Mouse (Mus musculus): Measurements from ENCODE around the gene Dnajb4. TPM values are rescaled to one million over a fixed set of nuclear protein-coding genes. Genes with fewer than 3 reads are reported as not detected.
A peak's percentile ranks its signal among the peaks of the same experiment; 100 is the strongest.

Gene Dnajb4
- polyA plus RNA-seq, 1 experiment from 2014 or later, result 25.5 TPM

DNA sequence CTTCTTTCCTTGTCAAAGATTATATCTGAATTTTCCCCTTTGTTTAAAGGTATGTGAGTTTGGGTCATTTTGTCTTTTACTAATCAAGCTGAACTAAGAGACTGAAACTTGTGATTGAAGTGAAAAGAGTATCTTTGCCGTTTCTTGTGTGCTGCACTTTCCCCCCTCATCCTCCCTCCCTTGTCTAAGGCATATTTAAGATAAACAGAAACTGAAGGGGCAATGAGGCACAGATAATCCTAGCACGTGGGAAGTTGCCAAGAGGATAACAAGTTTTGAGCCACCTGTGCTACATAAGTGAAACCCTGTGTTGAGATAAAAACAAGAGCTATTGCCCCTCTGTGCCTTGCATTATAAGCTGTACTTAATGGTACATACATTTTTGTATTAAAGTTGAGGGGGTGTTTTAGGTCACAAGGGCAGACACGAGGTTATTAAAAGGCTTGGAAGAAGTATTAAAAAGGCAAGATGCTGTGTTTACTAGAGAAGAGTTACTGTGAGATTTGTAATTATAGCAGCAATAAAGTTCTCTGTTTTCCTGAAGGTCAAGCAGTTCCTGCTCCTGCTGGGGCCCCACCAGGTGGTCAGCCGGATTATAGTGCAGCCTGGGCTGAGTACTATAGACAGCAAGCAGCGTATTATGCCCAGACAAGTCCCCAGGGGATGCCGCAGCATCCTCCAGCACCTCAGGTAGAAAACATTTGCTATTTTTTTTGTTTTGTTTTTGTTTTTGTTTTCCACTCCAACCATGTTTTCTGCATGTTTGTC is 21.4 kb upstream of the Dnajb4 start:
- H3K4me3 ChIP-seq (replicated peaks), result no peak overlapping the region
- no peaks in the 10 kb centered on the region for H3K27me3 ChIP-seq (replicated peaks)
- H3K9ac ChIP-seq, result no peak overlapping the region
- 0 out of 2 replicates have a peak, but pooled peaks have one; percentile 29 for ATAC-seq
- no peaks in the 10 kb centered on the region for H3K9me3 ChIP-seq
- H3K27ac ChIP-seq, result no peak overlapping the region
- H3K36me3 ChIP-seq, result peaks cover 19% of the 10 kb centered on the region; the same call in 1 of the 2 replicates
- WGBS, result 49% methylated on average over 6 of the region's 6 CpGs
- no peaks in the 10 kb centered on the region for H3K4me1 ChIP-seq (replicated peaks)
- no peak overlapping the region for H3K4me2 ChIP-seq (replicated peaks)

DNA sequence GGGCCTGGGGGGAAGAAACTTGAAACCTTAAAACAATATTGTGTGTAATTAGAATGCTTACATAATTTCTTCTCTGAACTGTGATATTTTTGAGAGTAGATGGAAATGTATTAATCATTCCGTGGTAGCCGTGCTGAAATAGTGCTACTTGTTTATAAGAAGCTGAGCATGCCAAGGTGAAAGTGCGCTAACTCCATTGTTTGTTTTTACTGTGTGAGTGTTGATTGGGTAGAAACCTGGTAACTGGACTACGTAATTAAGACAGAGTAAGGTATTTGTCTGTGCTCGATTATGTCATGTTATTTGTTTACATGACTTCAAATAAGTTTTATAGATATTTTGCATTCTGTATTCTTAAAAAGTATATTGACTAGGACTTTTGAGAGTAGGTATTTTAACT is 19.2 kb upstream of the Dnajb4 start:
- H3K9me3 ChIP-seq, result no peaks in the 10 kb centered on the region
- no peak overlapping the region for H3K27ac ChIP-seq
- peaks cover 28% of the 10 kb centered on the region for H3K36me3 ChIP-seq
- H3K4me3 ChIP-seq (replicated peaks), result no peak overlapping the region
- WGBS, result 79% methylated on average over 5 of the region's 5 CpGs
- ATAC-seq, result no peak
- no peaks in the 10 kb centered on the region for H3K27me3 ChIP-seq (replicated peaks)
- H3K4me2 ChIP-seq (replicated peaks), result no peak overlapping the region
- H3K9ac ChIP-seq, result no peak overlapping the region
- no peaks in the 10 kb centered on the region for H3K4me1 ChIP-seq (replicated peaks)

DNA sequence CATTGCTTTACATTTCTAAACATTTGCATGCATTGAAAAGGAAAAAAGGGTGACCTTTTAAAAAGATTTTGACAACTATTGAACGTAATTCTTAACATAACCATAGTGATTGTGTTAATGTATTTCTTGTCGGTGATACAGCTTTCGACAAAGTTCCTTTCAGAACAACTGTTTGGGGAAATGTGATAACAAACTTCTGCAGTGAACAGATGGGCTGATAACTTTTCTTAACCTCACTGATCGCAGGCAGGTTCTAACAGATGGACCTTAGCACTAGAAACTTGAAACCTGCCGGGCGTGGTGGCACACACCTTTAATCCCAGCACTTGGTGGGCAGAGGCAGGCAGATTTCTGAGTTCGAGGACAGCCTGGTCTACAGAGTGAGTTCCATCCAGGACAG is 18.7 kb upstream of the Dnajb4 start:
- ATAC-seq, result no peak
- H3K9ac ChIP-seq, result no peak overlapping the region
- H3K9me3 ChIP-seq, result no peaks in the 10 kb centered on the region
- H3K27ac ChIP-seq, result no peak overlapping the region
- H3K36me3 ChIP-seq, result peaks cover 32% of the 10 kb centered on the region
- H3K4me1 ChIP-seq (replicated peaks), result no peaks in the 10 kb centered on the region
- 90% methylated on average over 7 of the region's 7 CpGs for whole genome bisulfite sequencing
- no peak overlapping the region for H3K4me2 ChIP-seq (replicated peaks)
- no peaks in the 10 kb centered on the region for H3K27me3 ChIP-seq (replicated peaks)
- no peak overlapping the region for H3K4me3 ChIP-seq (replicated peaks)

GRCm38 (mm10) chr3:152225906-152226305 is 15.8 kb upstream of the Dnajb4 start:
- Histone ChIP-seq H3K4me3 (replicated peaks) (no peak overlapping the region), H3K27me3 (replicated peaks) (no peaks in the 10 kb centered on the region), H3K9ac (no peak overlapping the region), H3K4me2 (replicated peaks) (no peak overlapping the region), H3K9me3 (no peaks in the 10 kb centered on the region), H3K36me3 (peaks cover 47% of the 10 kb centered on the region), H3K4me1 (replicated peaks) (no peaks in the 10 kb centered on the region), H3K27ac (no peak overlapping the region)
- ATAC-seq, result no peak
- 87% methylated on average over 7 of the region's 7 CpGs for WGBS

DNA sequence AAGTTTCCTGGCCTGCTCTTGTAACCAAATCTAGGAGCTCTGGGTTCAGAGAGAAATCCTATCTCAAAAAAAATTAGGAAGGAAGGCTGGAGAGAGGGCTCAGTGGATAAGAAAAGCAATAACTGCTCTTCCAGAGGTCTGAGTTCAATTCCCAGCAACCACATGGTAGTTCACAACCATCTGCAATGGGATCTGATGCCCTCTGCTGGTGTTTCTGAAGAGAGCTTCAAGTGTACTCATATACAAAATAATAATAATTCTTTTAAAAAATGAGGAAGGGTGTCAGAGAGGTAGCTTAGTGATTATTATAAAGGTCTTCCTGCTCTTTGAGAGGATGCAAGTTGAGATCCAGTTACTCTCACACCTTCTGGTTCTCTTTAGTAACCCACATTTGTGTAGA is 14.8 kb upstream of the Dnajb4 start:
- Histone ChIP-seq H3K27me3 (replicated peaks) (no peaks in the 10 kb centered on the region), H3K4me2 (replicated peaks) (no peak overlapping the region), H3K4me3 (replicated peaks) (no peak overlapping the region), H3K36me3 (peaks cover 48% of the 10 kb centered on the region), H3K4me1 (replicated peaks) (no peaks in the 10 kb centered on the region), H3K9me3 (no peaks in the 10 kb centered on the region), H3K9ac (no peak overlapping the region), H3K27ac (no peak overlapping the region)
- ATAC-seq, result no peak

DNA sequence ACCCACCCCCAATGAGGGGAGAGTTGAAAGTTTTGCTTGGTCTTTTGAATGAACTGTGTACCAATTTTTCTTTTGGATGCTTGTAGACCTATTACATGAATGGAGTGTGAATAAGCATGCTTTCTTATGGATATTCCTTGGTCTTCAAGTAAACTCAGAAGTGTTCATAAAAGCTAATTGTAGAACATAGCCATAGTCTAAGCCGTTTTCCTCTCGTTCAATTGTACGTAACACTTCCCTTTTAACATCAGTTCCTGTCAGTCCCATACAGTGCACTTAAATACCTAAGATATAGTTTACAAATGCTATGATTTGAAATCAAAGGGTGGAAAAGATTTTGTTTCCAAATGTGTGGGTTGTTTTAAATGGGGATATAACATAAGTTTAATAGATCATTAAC is 3.3 kb upstream of the Dnajb4 start:
- Histone ChIP-seq H3K36me3 (peaks cover 3% of the 10 kb centered on the region), H3K9me3 (no peaks in the 10 kb centered on the region), H3K27me3 (replicated peaks) (no peaks in the 10 kb centered on the region), H3K4me2 (replicated peaks) (peak overlapping the region; percentile 84), H3K4me3 (replicated peaks) (no peak overlapping the region), H3K9ac (no peak overlapping the region), H3K4me1 (replicated peaks) (peaks cover 15% of the 10 kb centered on the region; the same call in 1 of the 2 replicates), H3K27ac (no peak overlapping the region)
- whole genome bisulfite sequencing, result 40% methylated on average over 3 of the region's 3 CpGs
- no peak for ATAC-seq

DNA sequence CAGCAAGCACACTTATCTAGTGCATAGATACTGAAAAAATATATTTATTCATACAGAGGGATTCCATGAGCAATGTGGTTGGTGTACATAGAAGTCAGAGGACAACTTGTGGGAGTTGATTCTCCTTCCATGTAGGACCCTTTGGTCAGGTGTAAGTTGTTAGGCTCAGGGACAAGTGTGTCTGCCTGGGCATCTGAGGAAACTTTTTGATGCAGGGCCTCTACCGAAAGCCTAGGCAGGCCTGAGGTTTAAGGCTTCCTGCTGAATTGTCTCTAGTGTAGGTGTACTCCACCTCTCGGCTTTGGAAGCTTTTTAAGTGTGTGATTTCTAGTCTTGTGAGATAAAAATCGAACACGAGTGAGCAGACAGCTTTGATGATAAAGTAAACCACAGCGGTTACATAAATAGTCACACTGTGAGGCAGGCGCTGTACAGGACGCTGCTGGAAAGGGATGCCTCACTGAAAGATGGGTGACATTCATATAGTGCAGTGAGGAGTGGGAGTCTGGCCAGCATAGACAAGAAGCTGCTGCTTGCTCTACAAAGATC is 1.7 kb upstream of the Dnajb4 start:
- WGBS, result 6% methylated on average over 7 of the region's 7 CpGs
- H3K4me2 ChIP-seq (replicated peaks), result peak overlapping the region; percentile 84
- H3K9me3 ChIP-seq, result no peaks in the 10 kb centered on the region
- H3K27ac ChIP-seq, result 0 out of 2 replicates have a peak overlapping the region, but pooled peaks have one; percentile 4
- H3K27me3 ChIP-seq (replicated peaks), result no peaks in the 10 kb centered on the region
- peak overlapping the region; percentile 100 for H3K9ac ChIP-seq
- ATAC-seq, result no peak
- H3K4me3 ChIP-seq (replicated peaks), result peak overlapping the region; percentile 96
- no peaks in the 10 kb centered on the region for H3K36me3 ChIP-seq
- H3K4me1 ChIP-seq (replicated peaks), result peaks cover 16% of the 10 kb centered on the region; the same call in 1 of the 2 replicates

- peak overlapping the region; percentile 99 for H3K27ac ChIP-seq
- peak overlapping the region; percentile 100 for H3K9ac ChIP-seq
- H3K27me3 ChIP-seq (replicated peaks), result no peaks in the 10 kb centered on the region
- H3K4me3 ChIP-seq (replicated peaks), result peak overlapping the region; percentile 96
- peaks cover 16% of the 10 kb centered on the region; the same call in 1 of the 2 replicates for H3K4me1 ChIP-seq (replicated peaks)
- ATAC-seq, result peak; percentile 70
- no peaks in the 10 kb centered on the region for H3K36me3 ChIP-seq
- under 1% methylated on average over 64 of the region's 68 CpGs for WGBS
- H3K4me2 ChIP-seq (replicated peaks), result peak overlapping the region; percentile 84
- H3K9me3 ChIP-seq, result no peaks in the 10 kb centered on the region
Measured at GRCm38 (mm10) chr3:152210728-152211391, 758 bp upstream of the Dnajb4 start.

DNA sequence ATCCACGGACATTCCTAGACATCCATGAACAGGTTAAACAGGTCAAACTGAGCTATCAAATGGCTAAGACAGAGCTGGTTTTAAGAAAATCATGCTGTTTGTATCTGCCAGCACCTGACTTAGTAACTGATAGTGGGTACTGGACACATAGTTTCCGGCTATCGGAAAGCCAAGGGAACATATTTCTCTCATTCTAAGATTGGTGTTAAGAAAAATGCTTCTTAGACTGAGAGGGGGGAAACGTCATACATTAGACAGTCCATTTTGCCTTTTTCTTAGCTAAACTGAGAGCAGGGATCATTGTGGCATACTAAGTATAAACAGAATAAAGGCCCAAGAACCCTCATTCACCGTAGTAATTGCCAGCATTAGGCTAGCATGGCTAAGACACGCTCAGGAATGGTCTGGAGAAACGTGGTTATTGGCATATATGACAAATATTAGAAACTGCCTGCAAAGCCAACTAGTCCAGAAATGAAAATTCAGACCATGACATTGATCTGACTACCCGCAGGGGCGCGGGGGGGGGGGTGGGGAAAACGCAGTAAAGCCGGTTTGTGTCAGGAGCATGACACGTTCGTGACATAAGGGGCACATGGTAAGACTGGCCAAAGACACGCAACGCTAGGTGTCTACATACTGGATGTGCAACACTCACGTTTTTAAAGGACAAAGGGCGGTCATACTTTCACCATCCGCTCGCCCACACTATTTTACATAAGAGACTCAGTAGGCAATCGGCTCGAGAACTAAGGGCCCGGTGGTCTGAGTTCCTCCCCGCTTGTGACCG is 730 bp downstream of the Dnajb4 start:
- Histone ChIP-seq H3K4me3 (replicated peaks) (peak overlapping the region; percentile 96), H3K27me3 (replicated peaks) (no peaks in the 10 kb centered on the region), H3K4me2 (replicated peaks) (peak overlapping the region; percentile 57), H3K4me1 (replicated peaks) (peaks cover 16% of the 10 kb centered on the region; the same call in 1 of the 2 replicates), H3K9me3 (no peaks in the 10 kb centered on the region), H3K27ac (peak overlapping the region; percentile 99), H3K9ac (peak overlapping the region; percentile 96), H3K36me3 (no peaks in the 10 kb centered on the region)
- 3% methylated on average over 25 of the region's 25 CpGs for WGBS
- peak; percentile 29 for ATAC-seq

GRCm38 (mm10) chr3:152208096-152208885 is 1.8 kb downstream of the Dnajb4 start:
- Histone ChIP-seq H3K4me2 (replicated peaks) (no peak overlapping the region), H3K9ac (no peak overlapping the region), H3K27me3 (replicated peaks) (no peaks in the 10 kb centered on the region), H3K4me3 (replicated peaks) (no peak overlapping the region), H3K9me3 (no peaks in the 10 kb centered on the region), H3K4me1 (replicated peaks) (peaks cover 16% of the 10 kb centered on the region; the same call in 1 of the 2 replicates), H3K27ac (no peak overlapping the region), H3K36me3 (no peaks in the 10 kb centered on the region)
- 79% methylated on average over 7 of the region's 7 CpGs for WGBS
- no peak for ATAC-seq

DNA sequence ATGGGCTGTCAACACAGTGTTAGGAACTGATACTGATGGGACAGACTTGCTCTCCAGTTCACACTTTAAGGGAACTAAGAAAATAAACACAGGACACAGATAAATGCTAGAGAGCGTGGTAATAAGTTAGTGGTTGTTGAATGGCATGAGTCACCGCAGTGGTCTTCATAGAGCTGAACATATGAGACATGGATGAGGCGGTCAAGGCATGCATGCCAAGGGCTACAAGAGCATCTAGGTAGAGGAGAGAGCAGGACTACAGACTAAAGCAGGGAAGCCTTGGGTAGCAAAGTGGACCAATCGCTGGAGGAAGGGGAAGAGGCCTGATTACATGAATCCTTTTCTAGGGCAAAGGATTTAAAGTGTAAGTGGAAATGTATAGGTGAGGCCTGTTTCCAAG is 2.9 kb downstream of the Dnajb4 start:
- no peaks in the 10 kb centered on the region for H3K27me3 ChIP-seq (replicated peaks)
- no peak for ATAC-seq
- no peaks in the 10 kb centered on the region for H3K36me3 ChIP-seq
- H3K4me2 ChIP-seq (replicated peaks), result no peak overlapping the region
- no peak overlapping the region for H3K9ac ChIP-seq
- no peaks in the 10 kb centered on the region for H3K9me3 ChIP-seq
- no peak overlapping the region for H3K4me3 ChIP-seq (replicated peaks)
- H3K4me1 ChIP-seq (replicated peaks), result peaks cover 9% of the 10 kb centered on the region; the same call in 1 of the 2 replicates
- 93% methylated on average over 4 of the region's 4 CpGs for WGBS
- no peak overlapping the region for H3K27ac ChIP-seq

Data from intestine, embryonic 15.5 days (tissue).